Mouse (Mus musculus): ENCODE data around the gene Samd4b.
"Not testable (repeated sequence)": the region's sequence is repeated elsewhere in the genome, so short reads cannot be mapped to it uniquely, and the experiment has no call there.

Gene Samd4b

GRCm38 (mm10) chr7:28562951-28563350 is 35.0 kb downstream of the Samd4b start:
- DNase-seq (ENCODE audit: extremely low read depth, insufficient read length, low spot score): no peak

GRCm38 (mm10) chr7:28562371-28562770 is 35.6 kb downstream of the Samd4b start:
- DNase-seq (ENCODE audit: extremely low read depth, insufficient read length, low spot score): no peak

GRCm38 (mm10) chr7:28561967-28562366 is 36.0 kb downstream of the Samd4b start:
- DNase-seq (ENCODE audit: extremely low read depth, insufficient read length, low spot score): no peak

GRCm38 (mm10) chr7:28560856-28561255 is 37.1 kb downstream of the Samd4b start:
- DNase-seq (ENCODE audit: extremely low read depth, insufficient read length, low spot score): no peak

- DNase-seq (ENCODE audit: extremely low read depth, insufficient read length, low spot score): peak; percentile 37
Measured at GRCm38 (mm10) chr7:28558486-28558885, 39.5 kb downstream of the Samd4b start.

GRCm38 (mm10) chr7:28557708-28558107 is 40.2 kb downstream of the Samd4b start:
- DNase-seq (ENCODE audit: extremely low read depth, insufficient read length, low spot score): no peak

GRCm38 (mm10) chr7:28557069-28557468 is 40.9 kb downstream of the Samd4b start:
- DNase-seq (ENCODE audit: extremely low read depth, insufficient read length, low spot score): no peak

- DNase-seq (ENCODE audit: extremely low read depth, insufficient read length, low spot score): no peak
Measured at GRCm38 (mm10) chr7:28555939-28556535, 41.9 kb downstream of the Samd4b start.

- no peak for DNase-seq (ENCODE audit: extremely low read depth, insufficient read length, low spot score)
Measured at GRCm38 (mm10) chr7:28553076-28553475, 44.9 kb downstream of the Samd4b start.

- no peak for DNase-seq (ENCODE audit: extremely low read depth, insufficient read length, low spot score)
Measured at GRCm38 (mm10) chr7:28547628-28548027, 50.3 kb downstream of the Samd4b start.

GRCm38 (mm10) chr7:28547154-28547553 is 50.8 kb downstream of the Samd4b start, which contains the start of gene Nccrp1:
Gene Nccrp1 (minus strand): TSS chr7:28547254.
- no peak for DNase-seq (ENCODE audit: extremely low read depth, insufficient read length, low spot score)

- no peak for DNase-seq (ENCODE audit: extremely low read depth, insufficient read length, low spot score)
Measured at GRCm38 (mm10) chr7:28546649-28547048, 51.3 kb downstream of the Samd4b start.

- no peak for DNase-seq (ENCODE audit: extremely low read depth, insufficient read length, low spot score)
Measured at GRCm38 (mm10) chr7:28545891-28546210, 52.1 kb downstream of the Samd4b start.

- DNase-seq (ENCODE audit: extremely low read depth, insufficient read length, low spot score): no peak
Measured at GRCm38 (mm10) chr7:28545048-28545890, 52.7 kb downstream of the Samd4b start.

GRCm38 (mm10) chr7:28544051-28544601 is 53.8 kb downstream of the Samd4b start:
- DNase-seq (ENCODE audit: extremely low read depth, insufficient read length, low spot score): no peak

- DNase-seq (ENCODE audit: extremely low read depth, insufficient read length, low spot score): no peak
Measured at GRCm38 (mm10) chr7:28540526-28540925, 57.4 kb downstream of the Samd4b start, which contains the start of gene Sycn. Gene Sycn (plus strand): TSS chr7:28540885.

- not testable (repeated sequence) for DNase-seq (ENCODE audit: extremely low read depth, insufficient read length, low spot score)
Measured at GRCm38 (mm10) chr7:28538886-28539285, 59.1 kb downstream of the Samd4b start.

GRCm38 (mm10) chr7:28532005-28532404 is 65.9 kb downstream of the Samd4b start:
- no peak for DNase-seq (ENCODE audit: extremely low read depth, insufficient read length, low spot score)

GRCm38 (mm10) chr7:28527922-28528719 is 69.8 kb downstream of the Samd4b start:
- DNase-seq (ENCODE audit: extremely low read depth, insufficient read length, low spot score): peak; percentile 57

- DNase-seq (ENCODE audit: extremely low read depth, insufficient read length, low spot score): not testable (repeated sequence)
Measured at GRCm38 (mm10) chr7:28522536-28522935, 75.4 kb downstream of the Samd4b start, which contains the start of gene Ifnl3. Gene Ifnl3 (plus strand): TSS chr7:28522836.

GRCm38 (mm10) chr7:28511441-28511840 is 86.5 kb downstream of the Samd4b start:
- DNase-seq (ENCODE audit: extremely low read depth, insufficient read length, low spot score): no peak

All from 3134 (cell line).